Mouse (Mus musculus): ENCODE data around the gene Tent4a. TPM values are rescaled to one million over a fixed set of nuclear protein-coding genes. Genes with fewer than 3 reads are reported as not detected.

Tent4a gene
- polyA plus RNA-seq, 1 experiment from 2014 or later: 8.8 TPM

DNA sequence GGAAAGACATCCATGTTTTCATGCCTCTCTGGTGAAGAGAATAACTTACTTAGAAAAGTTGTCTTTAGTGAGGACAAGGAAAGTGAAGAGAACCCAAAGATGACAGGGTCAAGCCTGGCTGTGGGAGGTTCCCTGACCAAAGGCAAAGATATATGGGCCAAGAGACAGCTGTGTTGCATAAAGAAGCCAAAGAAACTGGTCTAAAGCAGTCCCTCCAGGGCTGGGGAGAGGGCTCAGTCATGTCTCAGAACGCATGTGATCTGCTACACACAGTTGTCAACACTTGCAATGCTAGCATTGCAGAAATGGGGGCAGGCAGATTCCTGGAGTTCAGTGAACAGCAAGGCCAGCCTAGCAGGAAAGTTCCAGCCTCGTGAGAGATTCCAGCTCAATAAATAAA, 77.3 kb downstream of the Tent4a start:
- no peak overlapping the region for H3K4me3 ChIP-seq (ENCODE audit: low read depth, low read length)
- H3K27ac ChIP-seq (ENCODE audit: low read depth, low read length): no peak overlapping the region
- H3K9me3 ChIP-seq (replicated peaks; ENCODE audit: control insufficient read depth, low read length): no peaks in the 10 kb centered on the region
- WGBS: 89% methylated on average over 2 of the region's 2 CpGs
- H3K36me3 ChIP-seq (ENCODE audit: control insufficient read depth, insufficient read depth, low read length): no peaks in the 10 kb centered on the region
- no peak for ATAC-seq
- no peak overlapping the region for H3K4me2 ChIP-seq (ENCODE audit: low read length)
- H3K9ac ChIP-seq (ENCODE audit: low read length): no peak overlapping the region
- DNase-seq (ENCODE audit: low spot score): no peak
- H3K4me1 ChIP-seq (ENCODE audit: control insufficient read depth, insufficient read depth, low read length): 0 out of 2 replicates have a peak, but pooled peaks cover 3% of the 10 kb centered on the region
- no peaks in the 10 kb centered on the region for H3K27me3 ChIP-seq (replicated peaks; ENCODE audit: control insufficient read depth, insufficient read depth, low read length)

DNA sequence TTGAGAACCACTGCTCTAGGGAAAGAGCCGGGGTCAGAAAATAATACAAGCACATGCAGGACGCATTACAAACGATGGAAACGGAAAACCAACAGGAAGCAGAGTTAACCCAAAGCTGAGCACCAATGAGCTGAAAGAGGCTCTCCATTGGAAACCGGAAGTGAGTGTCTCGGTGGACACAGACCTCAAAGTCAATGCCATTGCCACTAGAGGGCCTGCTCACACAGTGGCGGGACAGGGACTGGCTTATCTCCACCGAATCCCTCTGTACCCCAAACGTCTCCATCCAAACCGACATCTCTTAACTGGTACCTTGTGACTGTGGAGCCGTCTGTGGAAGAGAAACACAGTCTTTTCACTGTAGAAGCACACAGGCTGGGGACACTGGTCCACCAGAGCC, 77.8 kb downstream of the Tent4a start:
- no peaks in the 10 kb centered on the region for H3K27me3 ChIP-seq (replicated peaks; ENCODE audit: control insufficient read depth, insufficient read depth, low read length)
- 84% methylated on average over 11 of the region's 11 CpGs for WGBS

GRCm38 (mm10) chr13:69455476-69456175, 78.8 kb downstream of the Tent4a start:
- Histone ChIP-seq H3K4me2 (ENCODE audit: low read length) (no peak overlapping the region), H3K27me3 (replicated peaks; ENCODE audit: control insufficient read depth, insufficient read depth, low read length) (no peaks in the 10 kb centered on the region), H3K4me1 (ENCODE audit: control insufficient read depth, insufficient read depth, low read length) (0 out of 2 replicates have a peak, but pooled peaks cover 3% of the 10 kb centered on the region), H3K4me3 (ENCODE audit: low read depth, low read length) (no peak overlapping the region), H3K36me3 (ENCODE audit: control insufficient read depth, insufficient read depth, low read length) (no peaks in the 10 kb centered on the region), H3K27ac (ENCODE audit: low read depth, low read length) (no peak overlapping the region), H3K9ac (ENCODE audit: low read length) (no peak overlapping the region), H3K9me3 (replicated peaks; ENCODE audit: control insufficient read depth, low read length) (no peaks in the 10 kb centered on the region)
- DNase-seq (ENCODE audit: low spot score): peak; percentile 16
- no peak for ATAC-seq
- WGBS: 48% methylated on average over 14 of the region's 14 CpGs

More for the DNA sequence above, 77.8 kb downstream of the Tent4a start:
- H3K27ac ChIP-seq (ENCODE audit: low read depth, low read length): no peak overlapping the region
- no peak overlapping the region for H3K4me3 ChIP-seq (ENCODE audit: low read depth, low read length)
- no peaks in the 10 kb centered on the region for H3K9me3 ChIP-seq (replicated peaks; ENCODE audit: control insufficient read depth, low read length)
- no peak for ATAC-seq
- 0 out of 2 replicates have a peak, but pooled peaks cover 3% of the 10 kb centered on the region for H3K4me1 ChIP-seq (ENCODE audit: control insufficient read depth, insufficient read depth, low read length)
- H3K36me3 ChIP-seq (ENCODE audit: control insufficient read depth, insufficient read depth, low read length): no peaks in the 10 kb centered on the region
- H3K9ac ChIP-seq (ENCODE audit: low read length): no peak overlapping the region
- H3K4me2 ChIP-seq (ENCODE audit: low read length): no peak overlapping the region
- DNase-seq (ENCODE audit: low spot score): no peak

Other genes with a start within 250 kb of the Tent4a start
- gene Nsun2, start 871 bp downstream of the Tent4a start, polyA plus RNA-seq (2014; fragmentation: Nextera tagmentation; extraction: Ambion mirVana): 86.2 and 87.4 TPM in 2 replicates
- 27.2 and 31.7 TPM in 2 replicates for gene Srd5a1, start 76.8 kb upstream of the Tent4a start, polyA plus RNA-seq (2014; fragmentation: Nextera tagmentation; extraction: Ambion mirVana)
- 31.7 and 35.4 TPM in 2 replicates for gene Ube2ql1, start 205.3 kb upstream of the Tent4a start, polyA plus RNA-seq (2014; fragmentation: Nextera tagmentation; extraction: Ambion mirVana)

Data from forebrain, embryonic 14.5 days (tissue).